ENCODE assay signal across 10 mouse cellular contexts in genomic region chr12:12356463-12356862, GRCm38 (mm10).
DNase-seq lines count a peak whose midpoint lies in the region; ATAC-seq and TF ChIP-seq lines count a peak whose summit lies in the region.
"Had no signal": no experiment of that assay in that cellular context is flagged by ENCODE, and none has a peak within 500 bp of the region (broad histone marks: within the 10 kb centered on the region; RNA-seq: fewer than 3 reads in every experiment).

No protein-coding gene starts in this region.

- intact Hi-C loops in heart, postnatal 25 days (cut with DNase I): no loop called here

- peaks cover 14% of the 10 kb centered on the region for H3K36me3 ChIP-seq in forebrain, postnatal 0 days (ENCODE audit: insufficient read depth)
- H3K36me3 ChIP-seq: neural tube, embryonic 12.5 days had no signal

- WGBS in forebrain, postnatal 0 days: 34% methylated on average over 1 of the region's 1 CpGs
- 15% methylated on average over 1 of the region's 1 CpGs for WGBS in lung, adult 2 months

- ATAC-seq in forebrain, postnatal 0 days: peak; percentile 42

- H3K27ac ChIP-seq in forebrain, postnatal 0 days (ENCODE audit: low read depth, low read length): no peak overlapping the region; the same call in 1 of the 2 replicates
- H3K27ac ChIP-seq: neural tube, embryonic 12.5 days had no signal

- no peak for TF ChIP-seq POLR2A in lung, adult 2 months (IDR thresholded peaks at IDR 0.05; ENCODE audit: borderline replicate concordance, extremely low read depth, low read depth, low read length)

- H3K9ac ChIP-seq in forebrain, postnatal 0 days: no peak overlapping the region
- H3K9ac ChIP-seq: neural tube, embryonic 12.5 days had no signal

- no peak overlapping the region for H3K4me2 ChIP-seq in forebrain, postnatal 0 days (ENCODE audit: low read depth)
- H3K4me2 ChIP-seq: neural tube, embryonic 12.5 days had no signal

- H3K27me3 ChIP-seq in forebrain, postnatal 0 days (ENCODE audit: insufficient read depth, low read length): no peaks in the 10 kb centered on the region
- H3K27me3 ChIP-seq: CH12.LX; neural tube, embryonic 12.5 days had no signal

- H3K4me1 ChIP-seq in forebrain, postnatal 0 days (ENCODE audit: insufficient read depth): peaks cover 5% of the 10 kb centered on the region; the same call in 1 of the 2 replicates
- H3K4me1 ChIP-seq in lung, adult 2 months (ENCODE audit: control insufficient read depth, insufficient read depth, low read length): peaks cover 9% of the 10 kb centered on the region

- DNase-seq in heart, adult 11 months: peak; percentile 92
- no peak for DNase-seq in heart, postnatal 25 days (ENCODE audit: low spot score)
- DNase-seq in adrenal gland, postnatal 14 days: peak; percentile 70
- peak; percentile 57 for DNase-seq in forebrain, postnatal 0 days
- peak; percentile 37 for DNase-seq in lung, adult 2 months
- DNase-seq in urinary bladder, postnatal 10 days (ENCODE audit: low spot score): no peak
- no peak for DNase-seq in thymus, postnatal 14 days
- DNase-seq in embryo, embryonic 10 days (ENCODE audit: low spot score): no peak

- no peaks in the 10 kb centered on the region for H3K9me3 ChIP-seq in forebrain, postnatal 0 days (ENCODE audit: low read length)
- H3K9me3 ChIP-seq: neural tube, embryonic 12.5 days had no signal

- no peak overlapping the region for H3K4me3 ChIP-seq in forebrain, postnatal 0 days (ENCODE audit: low read depth, low read length)
- no peak overlapping the region for H3K4me3 ChIP-seq in lung, adult 2 months (replicated peaks; ENCODE audit: extremely low read depth, low read depth, low read length)
- H3K4me3 ChIP-seq: neural tube, embryonic 12.5 days had no signal

- TF ChIP-seq CTCF in forebrain, postnatal 0 days (IDR thresholded peaks at IDR 0.05; ENCODE audit: low read depth): no peak
- no peak for TF ChIP-seq CTCF in lung, adult 2 months (IDR thresholded peaks at IDR 0.05; ENCODE audit: insufficient read depth, low read length)

Comparison
In these comparisons a context has a peak if more than half of its experiments do, and no peak if none do; other contexts are left out.
1. DNase-seq: peak in heart, adult 11 months (single experiment), adrenal gland, postnatal 14 days (single experiment), forebrain, postnatal 0 days (single experiment) and lung, adult 2 months (single experiment); none in heart, postnatal 25 days (single experiment), urinary bladder, postnatal 10 days (single experiment), thymus, postnatal 14 days (single experiment) and embryo, embryonic 10 days (single experiment).